Mouse (Mus musculus): Measurements from ENCODE around the gene 4930412O13Rik. TPM values are rescaled to one million over a fixed set of nuclear protein-coding genes. Genes with fewer than 3 reads are reported as not detected.

4930412O13Rik gene
- total and polyA plus RNA-seq, 2 experiments from 2014 or later: 0.11 to 2.0 TPM

- H3K36me3 ChIP-seq (ENCODE audit: insufficient read depth, low read length): no peaks in the 10 kb centered on the region
- peaks cover 56% of the 10 kb centered on the region for H3K27me3 ChIP-seq (ENCODE audit: insufficient read depth, low read length)
- no peak for DNase-seq (ENCODE audit: low spot score)
- WGBS: 3% methylated on average over 22 of the region's 22 CpGs
- H3K4me2 ChIP-seq (ENCODE audit: low read depth, low read length, poor library complexity, severe bottlenecking): peak overlapping the region; percentile 41
- no peak for TF ChIP-seq CTCF (IDR thresholded peaks at IDR 0.05)
- 0 out of 2 replicates have a peak, but pooled peaks cover 3% of the 10 kb centered on the region for H3K4me1 ChIP-seq (ENCODE audit: insufficient read depth, low read length)
- no peak overlapping the region for H3K27ac ChIP-seq (ENCODE audit: low read depth, low read length)
- H3K9me3 ChIP-seq (ENCODE audit: low read length): no peaks in the 10 kb centered on the region
- peak overlapping the region; percentile 13; the same call in 1 of the 2 replicates for H3K4me3 ChIP-seq (ENCODE audit: low read depth, low read length)
- 0 out of 2 replicates have a peak, but pooled peaks have one; percentile 27 for ATAC-seq (ENCODE audit: low FRiP score)
- no peak overlapping the region for H3K9ac ChIP-seq (replicated peaks; ENCODE audit: low read length, poor library complexity, severe bottlenecking)
Observed at GRCm38 (mm10) chr2:9896097-9896770, 15.2 kb downstream of the 4930412O13Rik start.

DNA sequence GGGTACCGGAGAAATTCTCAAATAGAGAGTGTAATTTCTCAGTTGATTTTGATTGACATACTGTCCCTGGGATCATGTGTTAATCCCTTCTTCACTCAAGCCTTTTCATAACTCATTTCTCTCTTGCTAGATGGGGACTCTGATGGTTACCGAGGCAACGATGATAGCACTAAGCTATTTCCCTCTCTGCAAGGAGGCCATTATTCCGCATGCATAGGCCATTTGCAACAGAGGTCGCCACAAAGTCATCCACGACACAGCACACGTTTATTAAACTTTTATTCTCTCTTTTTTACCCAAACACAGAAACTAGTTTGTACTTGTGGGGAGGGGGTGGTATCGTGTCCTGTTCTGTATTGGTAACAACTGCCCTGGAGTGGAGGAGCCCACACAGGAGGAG is 16.8 kb downstream of the 4930412O13Rik start:
- peak; percentile 44; the same call in 1 of the 2 replicates for ATAC-seq (ENCODE audit: low FRiP score)
- Histone ChIP-seq H3K4me3 (ENCODE audit: low read depth, low read length) (no peak overlapping the region), H3K9me3 (ENCODE audit: low read length) (no peaks in the 10 kb centered on the region), H3K4me2 (ENCODE audit: low read depth, low read length, poor library complexity, severe bottlenecking) (no peak overlapping the region), H3K4me1 (ENCODE audit: insufficient read depth, low read length) (0 out of 2 replicates have a peak, but pooled peaks cover 3% of the 10 kb centered on the region), H3K27me3 (ENCODE audit: insufficient read depth, low read length) (peaks cover 49% of the 10 kb centered on the region), H3K27ac (ENCODE audit: low read depth, low read length) (no peak overlapping the region), H3K9ac (replicated peaks; ENCODE audit: low read length, poor library complexity, severe bottlenecking) (no peak overlapping the region), H3K36me3 (ENCODE audit: insufficient read depth, low read length) (no peaks in the 10 kb centered on the region)
- peak; percentile 33 for DNase-seq (ENCODE audit: low spot score)
- WGBS: 8% methylated on average over 8 of the region's 8 CpGs
- no peak for TF ChIP-seq CTCF (IDR thresholded peaks at IDR 0.05)

- Histone ChIP-seq H3K4me3 (ENCODE audit: low read depth, low read length) (no peak overlapping the region), H3K27me3 (ENCODE audit: insufficient read depth, low read length) (peaks cover 5% of the 10 kb centered on the region; the same call in 1 of the 2 replicates), H3K27ac (ENCODE audit: low read depth, low read length) (no peak overlapping the region), H3K36me3 (ENCODE audit: insufficient read depth, low read length) (no peaks in the 10 kb centered on the region), H3K4me1 (ENCODE audit: insufficient read depth, low read length) (no peaks in the 10 kb centered on the region), H3K9ac (replicated peaks; ENCODE audit: low read length, poor library complexity, severe bottlenecking) (no peak overlapping the region), H3K4me2 (ENCODE audit: low read depth, low read length, poor library complexity, severe bottlenecking) (no peak overlapping the region), H3K9me3 (ENCODE audit: low read length) (no peaks in the 10 kb centered on the region)
- DNase-seq (ENCODE audit: low spot score) (no peak), ATAC-seq (ENCODE audit: low FRiP score) (no peak)
- 68% methylated on average over 14 of the region's 14 CpGs for WGBS
- TF ChIP-seq CTCF (IDR thresholded peaks at IDR 0.05): no peak
Observed at GRCm38 (mm10) chr2:9903854-9904560, 23.0 kb downstream of the 4930412O13Rik start.

- Histone ChIP-seq H3K4me2 (ENCODE audit: low read depth, low read length, poor library complexity, severe bottlenecking) (no peak overlapping the region), H3K27ac (ENCODE audit: low read depth, low read length) (no peak overlapping the region), H3K4me1 (ENCODE audit: insufficient read depth, low read length) (no peaks in the 10 kb centered on the region), H3K27me3 (ENCODE audit: insufficient read depth, low read length) (no peaks in the 10 kb centered on the region), H3K36me3 (ENCODE audit: insufficient read depth, low read length) (no peaks in the 10 kb centered on the region), H3K9me3 (ENCODE audit: low read length) (no peaks in the 10 kb centered on the region), H3K4me3 (ENCODE audit: low read depth, low read length) (no peak overlapping the region), H3K9ac (replicated peaks; ENCODE audit: low read length, poor library complexity, severe bottlenecking) (no peak overlapping the region)
- DNase-seq (ENCODE audit: low spot score) (no peak), ATAC-seq (ENCODE audit: low FRiP score) (no peak)
- 13% methylated on average over 11 of the region's 11 CpGs for WGBS
- no peak for TF ChIP-seq CTCF (IDR thresholded peaks at IDR 0.05)
Observed at GRCm38 (mm10) chr2:9905995-9906394, 24.9 kb downstream of the 4930412O13Rik start.

- no peak overlapping the region for H3K27ac ChIP-seq (ENCODE audit: low read depth, low read length)
- H3K4me3 ChIP-seq (ENCODE audit: low read depth, low read length): no peak overlapping the region
- no peak for TF ChIP-seq CTCF (IDR thresholded peaks at IDR 0.05)
- H3K9me3 ChIP-seq (ENCODE audit: low read length): no peaks in the 10 kb centered on the region
- DNase-seq (ENCODE audit: low spot score) (no peak), ATAC-seq (ENCODE audit: low FRiP score) (no peak)
- WGBS: 94% methylated on average over 9 of the region's 9 CpGs
- peaks cover 11% of the 10 kb centered on the region for H3K36me3 ChIP-seq (ENCODE audit: insufficient read depth, low read length)
- no peak overlapping the region for H3K4me2 ChIP-seq (ENCODE audit: low read depth, low read length, poor library complexity, severe bottlenecking)
- no peak overlapping the region for H3K9ac ChIP-seq (replicated peaks; ENCODE audit: low read length, poor library complexity, severe bottlenecking)
- no peaks in the 10 kb centered on the region for H3K27me3 ChIP-seq (ENCODE audit: insufficient read depth, low read length)
- no peaks in the 10 kb centered on the region for H3K4me1 ChIP-seq (ENCODE audit: insufficient read depth, low read length)
Observed at GRCm38 (mm10) chr2:9917602-9918001, 36.5 kb downstream of the 4930412O13Rik start.

All from midbrain, postnatal 0 days (tissue).